Mouse (Mus musculus) midbrain, embryonic 11.5 days (tissue): ENCODE data around the gene Stk11ip. TPM values are rescaled to one million over a fixed set of nuclear protein-coding genes. Genes with fewer than 3 reads are reported as not detected.

Experiments used
- ATAC-seq: fragments of 200-750 bp; cut with Nextera tagmentation; 2 replicates; pipeline ENCODE4 v1.8.0; 2017; ENCODE audit warnings: moderate TSS enrichment, moderate library complexity; ENCODE audit not compliant: low FRiP score
- DNase-seq: peaks from one replicate; pipeline ENCODE4 v3.0.0; 2015; ENCODE audit warnings: low spot score; ENCODE audit errors: missing footprints
- H3K27ac ChIP-seq: fragments of 300-500 bp; sonication (generic); 2 replicates; pipeline ENCODE4 v1.5.1; 2014; ENCODE audit warnings: low read depth, low read length
- H3K27me3 ChIP-seq: fragments of 300-500 bp; sonication (generic); 2 replicates; pipeline ENCODE4 v1.6.1; 2014; ENCODE audit warnings: mild to moderate bottlenecking, low read length, moderate library complexity, mixed read lengths; ENCODE audit not compliant: control insufficient read depth, insufficient read depth
- H3K36me3 ChIP-seq: fragments of 300-500 bp; sonication (generic); 2 replicates; pipeline ENCODE4 v1.6.1; 2014; ENCODE audit warnings: mild to moderate bottlenecking, low read length, moderate library complexity, mixed read lengths; ENCODE audit not compliant: control insufficient read depth, insufficient read depth
- H3K4me1 ChIP-seq: fragments of 300-500 bp; sonication (generic); 2 replicates; pipeline ENCODE4 v1.6.1; 2014; ENCODE audit warnings: low read length; ENCODE audit not compliant: control insufficient read depth, insufficient read depth
- H3K4me2 ChIP-seq: fragments of 300-500 bp; sonication (generic); 2 replicates; pipeline ENCODE4 v1.6.1; 2014; ENCODE audit warnings: mild to moderate bottlenecking, moderate library complexity
- H3K4me3 ChIP-seq: fragments of 300-500 bp; sonication (generic); 2 replicates; pipeline ENCODE4 v1.5.1; 2014; ENCODE audit warnings: low read depth, low read length
- H3K9ac ChIP-seq: fragments of 300-500 bp; sonication (generic); 2 replicates; pipeline ENCODE4 v1.6.1; 2014; ENCODE audit warnings: low read length
- H3K9me3 ChIP-seq: fragments of 300-500 bp; sonication (generic); 2 replicates; pipeline ENCODE4 v1.6.1; 2016; ENCODE audit warnings: low read length; ENCODE audit not compliant: control insufficient read depth
- WGBS: fragments of 180-500 bp; shearing (Covaris S2); extraction: QIAGEN DNeasy Blood & Tissue Kit; methylation state at CpG from one replicate; pipeline ENCODE4 v1.1.7; 2014; 5-methylcytosine and 5-hydroxymethylcytosine counted together
- polyA plus RNA-seq: library from polyadenylated mRNA; unstranded; fragments of >200 nt; fragmentation: Nextera tagmentation; extraction: Ambion mirVana; gene quantifications from 2 replicates; pipeline ENCODE4 v1.2.1, GENCODE M21; 2014

Stk11ip gene
- polyA plus RNA-seq, 1 experiment from 2014 or later: 15.7 TPM

GRCm38 (mm10) chr1:75480735-75481134 lies 40.6 kb upstream of the Stk11ip start:
- ATAC-seq (no peak), DNase-seq (no peak)
- Histone ChIP-seq H3K4me2 (peak overlapping the region; percentile 80), H3K27me3 (peaks cover 24% of the 10 kb centered on the region), H3K36me3 (peaks cover 8% of the 10 kb centered on the region; the same call in 1 of the 2 replicates), H3K4me3 (0 out of 2 replicates have a peak overlapping the region, but pooled peaks have one; percentile 62), H3K4me1 (peaks cover 22% of the 10 kb centered on the region), H3K9ac (no peak overlapping the region), H3K27ac (no peak overlapping the region), H3K9me3 (no peaks in the 10 kb centered on the region)
- 86% methylated on average over 7 of the region's 7 CpGs for WGBS

DNA sequence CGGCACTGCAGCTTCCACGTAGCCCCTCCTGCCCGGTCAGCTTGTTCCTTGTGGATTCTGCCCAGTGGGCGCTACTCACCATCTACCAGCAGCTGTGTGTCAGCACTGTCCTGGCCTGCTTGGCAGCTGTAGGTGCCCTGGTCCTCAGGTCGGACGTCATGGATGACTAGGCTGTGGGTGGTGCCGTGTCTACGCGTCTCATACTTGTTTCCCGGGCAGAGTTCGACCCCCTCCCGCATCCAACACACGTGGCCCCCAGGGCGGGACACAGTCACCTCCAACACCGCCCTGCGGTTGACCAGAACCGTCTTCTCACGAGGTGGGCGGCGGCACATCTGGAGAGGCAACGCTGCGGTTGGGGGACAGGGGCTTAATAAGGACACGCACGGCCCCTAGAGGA lies 34.8 kb upstream of the Stk11ip start:
- H3K36me3 ChIP-seq: no peaks in the 10 kb centered on the region
- no peak overlapping the region for H3K4me3 ChIP-seq
- ATAC-seq: no peak
- no peaks in the 10 kb centered on the region for H3K9me3 ChIP-seq
- DNase-seq: no peak
- no peak overlapping the region for H3K9ac ChIP-seq
- H3K27ac ChIP-seq: no peak overlapping the region
- peaks cover 48% of the 10 kb centered on the region for H3K27me3 ChIP-seq
- H3K4me1 ChIP-seq: peaks cover 13% of the 10 kb centered on the region
- H3K4me2 ChIP-seq: peak overlapping the region; percentile 92
- WGBS: 6% methylated on average over 24 of the region's 24 CpGs

GRCm38 (mm10) chr1:75487040-75487404 lies 34.3 kb upstream of the Stk11ip start:
- no peaks in the 10 kb centered on the region for H3K9me3 ChIP-seq
- H3K36me3 ChIP-seq: no peaks in the 10 kb centered on the region
- peak overlapping the region; percentile 92 for H3K4me2 ChIP-seq
- H3K9ac ChIP-seq: peak overlapping the region; percentile 47
- ATAC-seq (0 out of 2 replicates have a peak, but pooled peaks have one; percentile 11), DNase-seq (peak; percentile 92)
- H3K27me3 ChIP-seq: peaks cover 45% of the 10 kb centered on the region
- no peak overlapping the region for H3K27ac ChIP-seq
- peaks cover 13% of the 10 kb centered on the region for H3K4me1 ChIP-seq
- peak overlapping the region; percentile 48 for H3K4me3 ChIP-seq
- WGBS: under 1% methylated on average over 13 of the region's 13 CpGs

DNA sequence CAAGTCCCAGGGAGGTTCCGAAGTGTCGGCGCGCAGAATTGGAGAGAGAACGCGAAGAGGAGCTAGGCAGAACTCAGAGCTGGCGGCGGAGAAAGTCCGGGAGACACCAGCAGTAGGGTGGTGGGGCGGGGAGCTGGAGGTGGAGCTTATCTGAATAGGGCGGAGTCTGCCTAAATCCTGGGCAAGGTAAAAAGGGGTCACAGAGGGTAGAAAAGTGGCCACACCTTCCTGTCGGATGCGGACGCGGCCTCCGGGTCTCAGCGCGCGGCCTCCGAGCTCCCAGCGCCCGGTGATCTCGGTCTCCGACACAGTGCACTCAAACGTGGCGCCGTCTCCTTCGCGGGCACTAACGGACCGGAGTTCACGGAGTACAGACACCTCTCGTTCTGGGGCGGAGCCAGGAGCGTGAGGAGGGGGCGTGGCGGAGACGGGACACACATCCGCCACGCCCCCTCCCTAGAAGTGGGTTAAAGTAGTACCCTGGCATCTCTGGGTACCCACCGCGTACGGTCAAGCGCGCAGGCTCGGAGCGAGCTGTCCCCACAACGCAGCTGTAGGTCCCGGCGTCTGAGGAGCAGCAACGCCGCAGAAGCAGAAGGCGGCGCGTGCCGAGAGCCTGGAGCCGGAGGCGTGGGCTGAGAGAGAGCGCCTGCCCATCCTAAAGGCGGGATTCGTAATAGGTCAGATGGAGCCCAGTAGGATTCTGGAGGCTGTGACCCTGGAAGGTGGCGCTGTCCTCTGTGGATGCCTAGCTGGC lies 33.7 kb upstream of the Stk11ip start:
- Histone ChIP-seq H3K9ac (peak overlapping the region; percentile 47), H3K4me1 (peaks cover 13% of the 10 kb centered on the region), H3K9me3 (no peaks in the 10 kb centered on the region), H3K4me2 (peak overlapping the region; percentile 92), H3K4me3 (peak overlapping the region; percentile 48), H3K36me3 (no peaks in the 10 kb centered on the region), H3K27me3 (peaks cover 42% of the 10 kb centered on the region), H3K27ac (no peak overlapping the region)
- ATAC-seq: peak; percentile 81
- peak; percentile 97 for DNase-seq
- WGBS: under 1% methylated on average over 62 of the region's 62 CpGs

DNA sequence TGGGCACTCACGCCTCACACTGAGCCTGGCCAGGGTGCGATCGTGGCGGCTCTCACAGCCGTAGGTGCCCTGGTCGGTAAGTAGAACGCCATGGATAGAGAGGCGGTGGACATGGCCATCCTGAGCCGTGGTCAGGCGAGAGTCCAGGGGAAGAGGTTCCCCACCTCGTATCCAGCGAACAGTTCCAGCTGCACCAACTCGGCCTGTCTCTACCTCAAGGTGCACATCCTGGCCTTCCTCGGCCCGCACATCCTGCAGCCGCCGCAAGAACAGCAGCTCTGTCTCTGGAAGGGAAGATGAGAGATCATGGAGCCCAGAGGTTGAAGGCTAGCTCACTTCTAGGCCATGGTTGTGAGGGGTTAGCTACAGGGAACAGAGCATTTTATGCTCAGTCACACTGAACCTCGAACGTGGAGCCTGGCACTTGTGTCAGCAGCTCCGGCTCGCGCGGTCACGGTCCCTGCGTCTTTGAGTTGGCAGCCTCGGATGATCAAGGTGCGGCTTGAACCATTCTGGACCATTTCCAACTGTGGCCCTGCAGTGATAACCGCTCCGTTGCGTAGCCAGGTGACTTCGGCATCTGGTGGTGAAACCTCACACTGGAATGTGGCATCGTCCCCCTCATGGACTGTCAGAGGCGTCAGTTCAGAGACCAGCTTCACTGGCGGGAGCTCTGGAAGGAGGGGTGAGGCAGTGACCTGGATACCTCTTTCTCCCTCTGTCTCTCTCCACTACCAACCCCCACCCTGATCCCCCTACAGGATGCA lies 30.4 kb upstream of the Stk11ip start:
- Histone ChIP-seq H3K27me3 (peaks cover 29% of the 10 kb centered on the region), H3K9ac (no peak overlapping the region), H3K9me3 (no peaks in the 10 kb centered on the region), H3K36me3 (no peaks in the 10 kb centered on the region), H3K27ac (no peak overlapping the region), H3K4me2 (no peak overlapping the region), H3K4me1 (peaks cover 13% of the 10 kb centered on the region), H3K4me3 (no peak overlapping the region)
- DNase-seq (no peak), ATAC-seq (no peak)
- WGBS: 82% methylated on average over 34 of the region's 34 CpGs

DNA sequence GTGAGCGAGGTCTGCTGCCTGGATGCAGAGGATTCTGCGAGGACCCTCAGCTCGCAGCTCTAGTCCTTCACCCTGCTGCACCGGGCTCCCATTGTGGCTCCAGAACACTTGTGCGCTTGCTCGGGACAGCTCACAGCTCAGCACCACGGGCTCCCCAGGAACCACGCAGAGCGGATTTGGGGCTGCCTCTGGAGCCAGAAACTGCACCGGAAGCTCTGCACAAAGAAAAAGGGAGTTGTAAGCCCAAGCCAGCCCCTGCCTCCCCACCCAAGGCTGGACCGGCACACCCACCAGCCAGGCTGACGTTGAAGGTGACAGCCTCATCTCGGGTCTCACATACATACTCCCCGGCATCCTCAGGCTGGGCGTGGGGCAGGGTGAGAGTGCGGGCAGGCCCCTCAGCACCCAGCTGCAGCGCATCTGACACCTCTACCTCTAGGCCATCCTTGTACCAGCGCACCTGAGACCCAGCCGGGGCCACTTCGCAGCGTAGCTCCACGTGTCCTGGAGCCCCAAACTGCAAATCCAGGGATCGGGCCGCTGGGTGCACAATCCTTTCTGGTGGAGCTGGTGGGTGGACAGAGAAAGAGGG lies 28.7 kb upstream of the Stk11ip start:
- Histone ChIP-seq H3K27ac (no peak overlapping the region), H3K27me3 (peaks cover 17% of the 10 kb centered on the region), H3K9ac (no peak overlapping the region), H3K36me3 (no peaks in the 10 kb centered on the region), H3K4me1 (peaks cover 5% of the 10 kb centered on the region), H3K4me3 (no peak overlapping the region), H3K9me3 (no peaks in the 10 kb centered on the region), H3K4me2 (no peak overlapping the region)
- ATAC-seq (no peak), DNase-seq (no peak)
- WGBS: 27% methylated on average over 24 of the region's 24 CpGs

DNA sequence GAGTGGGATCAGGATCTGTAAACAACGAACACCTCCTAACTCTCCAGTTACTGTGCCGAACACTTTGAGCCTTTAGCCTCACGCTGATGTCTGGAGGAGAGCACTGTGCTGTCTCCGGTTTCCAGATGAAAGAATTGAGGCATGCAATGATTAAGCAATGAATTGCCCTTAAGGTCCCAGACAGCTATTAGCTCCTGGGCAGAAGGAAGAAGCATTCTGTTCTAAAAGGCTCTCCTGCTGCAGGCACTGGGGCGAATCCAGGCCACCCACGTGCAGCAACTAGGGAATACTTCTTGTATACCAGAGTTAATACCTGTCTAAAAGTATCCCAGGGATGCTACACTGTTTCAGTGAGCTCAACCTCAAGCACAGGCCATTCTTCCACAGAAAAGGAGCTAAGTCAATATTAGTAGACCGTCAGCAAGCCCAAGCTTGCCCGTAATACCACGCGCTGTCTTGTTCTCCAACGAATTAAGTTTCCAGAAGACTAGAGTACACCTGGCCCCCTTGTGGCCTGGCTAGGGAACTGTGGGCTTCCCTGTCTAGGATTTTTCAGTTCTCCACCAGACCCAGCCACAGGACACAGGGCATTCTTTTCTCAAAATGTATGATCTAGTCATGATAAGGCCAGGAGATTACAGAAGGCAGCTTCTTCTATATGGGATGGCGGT lies 26.3 kb upstream of the Stk11ip start:
- Histone ChIP-seq H3K9me3 (no peaks in the 10 kb centered on the region), H3K4me2 (no peak overlapping the region), H3K4me3 (no peak overlapping the region), H3K27ac (no peak overlapping the region), H3K36me3 (peaks cover 4% of the 10 kb centered on the region; the same call in 1 of the 2 replicates), H3K4me1 (no peaks in the 10 kb centered on the region), H3K27me3 (peaks cover 7% of the 10 kb centered on the region), H3K9ac (no peak overlapping the region)
- 43% methylated on average over 12 of the region's 12 CpGs for WGBS
- DNase-seq (peak; percentile 92), ATAC-seq (0 out of 2 replicates have a peak, but pooled peaks have one; percentile 43)

- H3K9me3 ChIP-seq: no peaks in the 10 kb centered on the region
- H3K4me1 ChIP-seq: peaks cover 2% of the 10 kb centered on the region; the same call in 1 of the 2 replicates
- no peak overlapping the region for H3K4me2 ChIP-seq
- H3K4me3 ChIP-seq: no peak overlapping the region
- DNase-seq (no peak), ATAC-seq (no peak)
- H3K27me3 ChIP-seq: 0 out of 2 replicates have a peak, but pooled peaks cover 2% of the 10 kb centered on the region
- H3K9ac ChIP-seq: no peak overlapping the region
- WGBS: 86% methylated on average over 4 of the region's 4 CpGs
- H3K36me3 ChIP-seq: peaks cover 20% of the 10 kb centered on the region
- H3K27ac ChIP-seq: no peak overlapping the region
Measured at GRCm38 (mm10) chr1:75498897-75499296, 22.4 kb upstream of the Stk11ip start.
